Mouse (Mus musculus) heart, adult 2 months (tissue): ENCODE measurements around the gene Psmb6. TPM values are rescaled to one million over a fixed set of nuclear protein-coding genes. Genes with fewer than 3 reads are reported as not detected.
"Not testable (repeated sequence)": the region's sequence is repeated elsewhere in the genome, so short reads cannot be mapped to it uniquely, and the experiment has no call there.

ENCODE experiments used
- DNase-seq, 2 experiments: peaks; one replicate each; pipeline ENCODE4 v3.0.0; 2021
- H3K27ac ChIP-seq: fragments of 200-600 bp; 2 replicates; pipeline ENCODE4 v1.8.1; 2022
- H3K27me3 ChIP-seq: fragments of 200-500 bp; 2 replicates; pipeline ENCODE4 v1.6.1; 2012; ENCODE audit warnings: mild to moderate bottlenecking, low read length, inconsistent platforms, mixed read lengths; ENCODE audit not compliant: control insufficient read depth, insufficient read depth
- H3K36me3 ChIP-seq: fragments of 200-500 bp; 2 replicates; pipeline ENCODE4 v1.6.1; 2012; ENCODE audit warnings: low read length, inconsistent platforms; ENCODE audit not compliant: control insufficient read depth, insufficient read depth
- H3K4me1 ChIP-seq: fragments of 200-500 bp; 2 replicates; pipeline ENCODE4 v1.6.1; 2011; ENCODE audit warnings: low read length; ENCODE audit not compliant: control insufficient read depth, insufficient read depth
- H3K4me3 ChIP-seq: fragments of 200-600 bp; 2 replicates; pipeline ENCODE4 v1.8.1; 2022
- H3K79me2 ChIP-seq: fragments of 200-500 bp; replicated peaks from 2 replicates; pipeline ENCODE4 v1.6.1; 2012; ENCODE audit warnings: mild to moderate bottlenecking, inconsistent platforms, low read length, moderate library complexity, mixed read lengths; ENCODE audit not compliant: control insufficient read depth, insufficient read depth
- H3K9ac ChIP-seq: fragments of 200-500 bp; 2 replicates; pipeline ENCODE4 v1.6.1; 2012; ENCODE audit warnings: low read depth, mild to moderate bottlenecking, control low read depth, inconsistent platforms, low read length, mixed read lengths
- CTCF ChIP-seq: fragments of 200-600 bp; IDR thresholded peaks from 2 replicates; pipeline ENCODE4 v1.8.1; 2022; ENCODE audit warnings: antibody characterized with exemption, mild to moderate bottlenecking, moderate library complexity
- EP300 ChIP-seq: fragments of 200-500 bp; IDR thresholded peaks from 2 replicates; pipeline ENCODE4 v1.6.1; 2011; ENCODE audit warnings: low read depth, low read length, control low read depth; ENCODE audit not compliant: insufficient read depth
- POLR2A ChIP-seq: fragments of 200-500 bp; IDR thresholded peaks from 2 replicates; pipeline ENCODE4 v1.6.1; 2011; ENCODE audit warnings: mild to moderate bottlenecking, low read depth, low read length, control low read depth; ENCODE audit not compliant: insufficient read depth
- WGBS: fragments of 180-500 bp; shearing (Covaris S2); methylation state at CpG from one replicate; pipeline ENCODE4 v1.1.7; 2018; 5-methylcytosine and 5-hydroxymethylcytosine counted together
- intact Hi-C: fragments of 180-260 bp; cut with DNase I; formaldehyde crosslinking; loops from one replicate; pipeline ENCODE4 v1.15.1; 2025
- polyA plus RNA-seq: library from polyadenylated mRNA; depleted of rRNA; stranded (reverse); fragments of >200 nt; gene quantifications from 2 replicates; pipeline ENCODE4 v1.2.3, GENCODE M21; 2012; rRNA removed
- total RNA-seq, 2 experiments: library from RNA; stranded (reverse); gene quantifications; 2 replicates each; pipeline ENCODE4 v1.2.3; 2021

Gene Psmb6
- total and polyA plus RNA-seq, 3 experiments, result 204 to 296 (median 231) TPM

DNA sequence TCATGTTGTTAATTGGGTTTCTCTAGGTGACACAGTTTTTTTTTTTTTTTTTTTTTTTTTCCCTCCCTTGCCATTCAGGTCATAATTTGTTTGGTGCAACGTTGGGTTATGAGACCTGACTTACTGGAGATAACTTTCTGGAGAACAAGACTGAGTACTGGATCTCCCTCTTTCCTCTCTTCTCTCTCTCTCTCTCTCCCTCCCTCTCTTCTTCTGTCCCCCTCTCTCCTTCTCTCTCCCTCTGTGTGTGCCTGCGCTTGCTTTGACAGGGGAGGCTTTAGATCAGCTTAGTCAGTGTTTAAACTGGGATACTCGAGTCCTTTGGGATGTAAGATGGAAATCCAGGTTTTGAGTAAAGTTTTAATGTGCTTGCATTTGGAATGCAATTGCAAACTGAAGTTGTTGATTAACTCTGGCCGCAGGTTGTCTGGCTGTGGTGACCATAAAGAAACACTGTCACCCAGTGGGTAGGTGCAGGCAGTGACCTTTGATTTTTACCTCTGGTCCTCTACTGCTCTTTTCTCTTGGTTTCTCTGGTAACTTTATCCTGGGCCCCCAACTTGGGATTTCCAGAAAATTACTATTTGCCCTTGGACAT is 39.2 kb downstream of the Psmb6 start:
- Histone ChIP-seq H3K9ac (no peak overlapping the region), H3K36me3 (no peaks in the 10 kb centered on the region), H3K4me3 (no peak overlapping the region; the same call in 1 of the 2 replicates), H3K27me3 (no peaks in the 10 kb centered on the region), H3K4me1 (peaks cover 11% of the 10 kb centered on the region), H3K79me2 (peaks cover 3% of the 10 kb centered on the region), H3K27ac (no peak overlapping the region; the same call in 1 of the 2 replicates)
- DNase-seq, result no peak
- intact Hi-C loops, result loop anchor here (2.0 kb wide), 2 partner anchors 30 to 40 kb away; no protein-coding TSS in a partner anchor
- WGBS, result 52% methylated on average over 4 of the region's 4 CpGs
- no peak for TF ChIP-seq CTCF
- TF ChIP-seq POLR2A, result no peak
- no peak for TF ChIP-seq EP300

DNA sequence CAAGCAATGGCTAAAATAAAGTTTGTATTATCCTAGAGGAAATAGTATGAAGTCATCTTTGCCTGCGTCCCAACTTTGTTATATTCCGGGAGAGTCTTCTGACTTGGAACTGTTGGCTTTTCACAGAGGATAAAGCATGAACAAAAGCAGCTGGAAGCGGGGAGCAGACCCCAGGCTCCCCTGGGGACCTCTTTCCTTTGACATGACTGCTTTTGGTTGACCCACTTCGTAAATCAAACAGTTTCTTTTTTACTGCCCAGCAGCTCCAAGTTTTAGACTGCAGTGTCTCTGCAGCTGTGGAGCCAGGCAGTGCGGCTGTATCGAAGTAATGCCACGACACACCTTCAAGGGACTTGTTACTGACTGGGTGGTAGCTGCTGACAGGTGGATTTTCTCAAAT is 41.4 kb downstream of the Psmb6 start:
- WGBS, result 54% methylated on average over 7 of the region's 7 CpGs
- no peak overlapping the region for H3K9ac ChIP-seq
- intact Hi-C loops, result loop anchor here (1.0 kb wide), 1 partner anchor 14 kb away; no protein-coding TSS in a partner anchor
- H3K79me2 ChIP-seq, result peaks cover 8% of the 10 kb centered on the region
- H3K4me1 ChIP-seq, result peaks cover 11% of the 10 kb centered on the region
- H3K4me3 ChIP-seq, result no peak overlapping the region
- TF ChIP-seq EP300 (no peak), POLR2A (no peak), CTCF (no peak)
- H3K36me3 ChIP-seq, result no peaks in the 10 kb centered on the region
- H3K27ac ChIP-seq, result no peak overlapping the region
- DNase-seq, result no peak
- no peaks in the 10 kb centered on the region for H3K27me3 ChIP-seq

DNA sequence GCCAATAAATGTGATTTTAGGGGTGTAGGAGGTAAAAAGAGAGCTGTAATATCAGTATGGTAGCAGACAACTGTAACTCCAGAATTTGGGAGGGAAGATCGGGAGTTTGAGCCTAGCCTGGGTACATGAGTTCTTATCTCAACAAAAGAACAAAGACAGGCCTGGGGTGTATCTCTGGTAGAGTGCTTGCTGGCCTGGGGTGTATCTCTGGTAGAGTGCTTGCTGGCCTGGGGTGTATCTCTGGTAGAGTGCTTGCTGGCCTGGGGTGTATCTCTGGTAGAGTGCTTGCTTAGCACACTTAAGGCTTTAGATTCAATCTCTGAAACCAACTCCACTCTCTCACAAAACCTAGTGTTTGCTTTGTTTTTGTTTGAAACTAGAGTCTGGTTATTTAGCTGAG is 45.4 kb downstream of the Psmb6 start:
- WGBS, result 100% methylated on average over 1 of the region's 1 CpGs
- H3K4me3 ChIP-seq, H3K4me1 ChIP-seq, DNase-seq, H3K27ac ChIP-seq, H3K27me3 ChIP-seq, H3K36me3 ChIP-seq, intact Hi-C loops, H3K9ac ChIP-seq, H3K79me2 ChIP-seq: not testable (repeated sequence)

DNA sequence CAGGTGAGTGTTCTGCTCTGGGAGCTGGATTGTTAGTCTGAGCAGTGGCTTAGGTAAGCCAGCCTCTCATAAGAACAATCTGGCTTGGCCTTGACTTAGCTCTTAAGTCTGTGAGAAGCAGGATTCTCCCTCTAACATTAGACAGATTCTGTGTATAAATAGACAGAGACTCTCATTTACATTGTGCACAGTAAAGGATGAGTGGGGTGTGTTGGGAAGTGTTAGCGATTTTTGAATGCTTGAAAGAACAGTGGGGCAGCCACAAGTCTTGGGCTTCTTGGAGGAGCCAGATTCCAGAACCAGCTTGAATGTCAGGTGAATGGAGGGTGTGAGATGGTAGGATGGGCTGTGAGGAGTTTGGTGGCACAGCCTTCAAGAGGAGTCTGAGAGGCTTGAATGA is 46.5 kb downstream of the Psmb6 start:
- TF ChIP-seq EP300 (no peak), CTCF (no peak), POLR2A (no peak)
- Histone ChIP-seq H3K79me2 (peaks cover 9% of the 10 kb centered on the region), H3K27ac (no peak overlapping the region), H3K36me3 (no peaks in the 10 kb centered on the region), H3K9ac (no peak overlapping the region), H3K4me3 (no peak overlapping the region), H3K4me1 (peaks cover 5% of the 10 kb centered on the region; the same call in 1 of the 2 replicates), H3K27me3 (no peaks in the 10 kb centered on the region)
- DNase-seq, result no peak
- intact Hi-C loops, result no loop called here
- 88% methylated on average over 1 of the region's 1 CpGs for WGBS

DNA sequence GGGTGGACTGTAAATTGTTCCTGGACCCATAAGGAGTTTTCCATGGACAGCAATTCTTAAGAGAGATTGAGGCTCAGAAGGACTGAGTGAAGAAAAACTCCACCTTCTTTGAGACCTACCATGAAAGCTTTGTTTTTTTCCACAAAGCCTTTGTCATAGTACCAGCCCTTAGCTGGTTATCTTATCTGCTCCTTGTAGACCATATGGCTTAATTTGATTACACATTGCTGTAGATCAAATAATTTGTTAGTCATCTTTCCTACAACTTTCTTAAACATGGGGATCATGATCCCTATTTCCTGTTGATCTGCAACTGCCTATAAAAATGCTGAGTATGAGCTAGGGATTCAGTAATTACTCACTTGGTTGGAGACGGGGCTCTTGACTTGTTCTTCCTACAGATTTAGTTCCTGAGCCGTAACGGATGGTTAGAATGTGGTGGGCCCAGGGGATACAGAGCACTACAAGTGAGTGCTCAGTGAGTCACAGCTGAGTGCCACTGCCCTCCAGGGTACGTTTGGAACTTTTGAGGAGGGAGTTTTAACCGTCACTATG is 47.3 kb downstream of the Psmb6 start:
- intact Hi-C loops, result no loop called here
- no peak for TF ChIP-seq EP300
- no peak for TF ChIP-seq CTCF
- TF ChIP-seq POLR2A, result no peak
- Histone ChIP-seq H3K36me3 (no peaks in the 10 kb centered on the region), H3K4me1 (peaks cover 8% of the 10 kb centered on the region), H3K27ac (no peak overlapping the region), H3K4me3 (no peak overlapping the region), H3K9ac (no peak overlapping the region), H3K79me2 (peaks cover 6% of the 10 kb centered on the region; the same call in 1 of the 2 replicates), H3K27me3 (no peaks in the 10 kb centered on the region)
- WGBS, result 60% methylated on average over 5 of the region's 5 CpGs
- no peak for DNase-seq

DNA sequence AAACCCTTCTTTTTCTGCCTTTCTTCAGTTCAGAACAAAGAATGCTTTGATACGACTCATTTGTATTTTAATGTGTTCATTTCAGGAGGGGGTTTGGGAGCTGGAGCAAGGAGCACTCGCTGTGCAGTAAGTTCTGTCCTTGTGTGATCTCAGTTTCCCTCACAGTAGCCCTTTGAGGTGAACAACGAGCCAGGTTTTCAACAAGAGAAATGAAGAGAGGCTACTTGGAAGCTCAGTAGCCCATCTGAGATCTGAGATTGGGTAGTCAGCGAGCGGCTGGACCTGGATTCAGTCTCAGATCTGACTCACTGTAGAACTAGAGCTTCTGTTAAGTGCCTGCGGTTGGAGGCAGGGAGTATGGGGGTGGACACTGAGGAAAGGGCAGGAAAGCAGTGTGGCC is 48.7 kb downstream of the Psmb6 start:
- no peaks in the 10 kb centered on the region for H3K36me3 ChIP-seq
- H3K4me3 ChIP-seq, result no peak overlapping the region
- WGBS, result 85% methylated on average over 6 of the region's 6 CpGs
- intact Hi-C loops, result no loop called here
- H3K79me2 ChIP-seq, result peaks cover 6% of the 10 kb centered on the region; the same call in 1 of the 2 replicates
- peaks cover 7% of the 10 kb centered on the region for H3K4me1 ChIP-seq
- no peak for DNase-seq
- no peak overlapping the region for H3K27ac ChIP-seq
- no peak overlapping the region for H3K9ac ChIP-seq
- TF ChIP-seq EP300 (no peak), CTCF (no peak), POLR2A (no peak)
- no peaks in the 10 kb centered on the region for H3K27me3 ChIP-seq

DNA sequence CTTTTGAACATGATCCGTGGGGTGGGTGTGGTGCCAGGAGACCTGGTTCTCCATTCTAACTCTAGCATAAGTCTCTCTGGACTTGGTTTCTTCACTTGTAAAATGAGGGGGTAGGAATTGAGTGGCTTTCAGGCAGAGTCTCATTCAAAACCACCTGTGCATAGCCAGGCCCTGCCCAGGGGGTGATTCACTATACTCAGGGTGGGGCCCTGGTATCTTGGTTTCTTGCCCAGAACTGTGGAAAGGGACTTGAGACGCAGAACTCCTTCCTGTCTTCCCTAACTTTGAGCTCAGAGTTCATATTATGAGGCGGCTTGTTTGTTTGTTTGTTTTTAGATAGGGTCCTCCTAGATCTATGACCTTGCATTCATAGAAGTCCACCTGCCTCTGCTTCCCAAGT is 52.0 kb downstream of the Psmb6 start:
- WGBS, result 53% methylated on average over 3 of the region's 3 CpGs
- H3K4me3 ChIP-seq, result no peak overlapping the region
- DNase-seq, result no peak
- H3K27me3 ChIP-seq, result no peaks in the 10 kb centered on the region
- no peak overlapping the region for H3K9ac ChIP-seq
- H3K27ac ChIP-seq, result no peak overlapping the region
- H3K79me2 ChIP-seq, result peaks cover 4% of the 10 kb centered on the region; the same call in 1 of the 2 replicates
- TF ChIP-seq EP300, result no peak
- intact Hi-C loops, result no loop called here
- peaks cover 23% of the 10 kb centered on the region for H3K4me1 ChIP-seq
- no peaks in the 10 kb centered on the region; the same call in 1 of the 2 replicates for H3K36me3 ChIP-seq

Other genes starting within 250 kb of the Psmb6 start
- under 1 TPM in 1 of 2 experiments, not detected in 1; 0.16 TPM for gene Alox12e, start 202.7 kb upstream of the Psmb6 start, total RNA-seq
- gene Alox12e, start 202.7 kb upstream of the Psmb6 start, polyA plus RNA-seq, result 0.10 TPM in 1 of 2 replicates, not detected in the other
- gene Alox15, start 173.3 kb upstream of the Psmb6 start, total RNA-seq, result 10 to 100 TPM in 1 of 2 experiments, 1 to 10 TPM in 1; 5.5 to 13.7 TPM
- 1.5 and 2.9 TPM in 2 replicates for gene Alox15, start 173.3 kb upstream of the Psmb6 start, polyA plus RNA-seq
- gene Pelp1, start 115.3 kb upstream of the Psmb6 start, total RNA-seq, result 10 to 100 TPM; 17.0 to 20.7 TPM
- 12.4 and 13.0 TPM in 2 replicates for gene Pelp1, start 115.3 kb upstream of the Psmb6 start, polyA plus RNA-seq
- gene Arrb2, start 92.7 kb upstream of the Psmb6 start, total RNA-seq, result 10 to 100 TPM; 10.2 to 10.8 TPM
- 23.6 and 27.6 TPM in 2 replicates for gene Arrb2, start 92.7 kb upstream of the Psmb6 start, polyA plus RNA-seq
- 1 to 10 TPM; 6.6 to 6.7 TPM for gene Med11, start 73.4 kb upstream of the Psmb6 start, total RNA-seq
- 7.8 and 9.7 TPM in 2 replicates for gene Med11, start 73.4 kb upstream of the Psmb6 start, polyA plus RNA-seq
- 1 to 10 TPM; 1.3 to 2.9 TPM for gene Zmynd15, start 65.9 kb upstream of the Psmb6 start, total RNA-seq
- 3.2 and 3.8 TPM in 2 replicates for gene Zmynd15, start 65.9 kb upstream of the Psmb6 start, polyA plus RNA-seq
- gene Cxcl16, start 65.4 kb upstream of the Psmb6 start, total RNA-seq, result 1 to 10 TPM; 7.9 to 8.8 TPM
- 17.6 and 20.6 TPM in 2 replicates for gene Cxcl16, start 65.4 kb upstream of the Psmb6 start, polyA plus RNA-seq
- 1 to 10 TPM; 1.2 to 1.3 TPM for gene Tm4sf5, start 20.1 kb upstream of the Psmb6 start, total RNA-seq
- 1.5 and 2.1 TPM in 2 replicates for gene Tm4sf5, start 20.1 kb upstream of the Psmb6 start, polyA plus RNA-seq
- not detected for gene Vmo1, start 10.8 kb upstream of the Psmb6 start, total RNA-seq
- gene Vmo1, start 10.8 kb upstream of the Psmb6 start, polyA plus RNA-seq, result not detected in 2 replicates
- not detected for gene Gltpd2, start 6.2 kb upstream of the Psmb6 start, total RNA-seq
- gene Gltpd2, start 6.2 kb upstream of the Psmb6 start, polyA plus RNA-seq, result not detected in 2 replicates
- gene Gm40193, start 7.6 kb downstream of the Psmb6 start, total RNA-seq, result not detected
- gene Gm40193, start 7.6 kb downstream of the Psmb6 start, polyA plus RNA-seq, result not detected in 2 replicates
- gene Pld2, start 14.7 kb downstream of the Psmb6 start, total RNA-seq, result 1 to 10 TPM; 4.3 to 5.8 TPM
- 15.1 and 21.0 TPM in 2 replicates for gene Pld2, start 14.7 kb downstream of the Psmb6 start, polyA plus RNA-seq
- gene Mink1, start 37.5 kb downstream of the Psmb6 start, total RNA-seq, result 10 to 100 TPM; 41.3 to 46.8 TPM
- gene Mink1, start 37.5 kb downstream of the Psmb6 start, polyA plus RNA-seq, result 40.8 and 49.6 TPM in 2 replicates
- gene 4930544D05Rik, start 90.5 kb downstream of the Psmb6 start, total RNA-seq, result not detected
- 0.31 TPM in 1 of 2 replicates, not detected in the other for gene 4930544D05Rik, start 90.5 kb downstream of the Psmb6 start, polyA plus RNA-seq
- not detected for gene Chrne, start 93.8 kb downstream of the Psmb6 start, total RNA-seq
- gene Chrne, start 93.8 kb downstream of the Psmb6 start, polyA plus RNA-seq, result not detected in 2 replicates
- under 1 TPM; 0.34 to 0.98 TPM for gene Gp1ba, start 113.8 kb downstream of the Psmb6 start, total RNA-seq
- 0.29 and 0.59 TPM in 2 replicates for gene Gp1ba, start 113.8 kb downstream of the Psmb6 start, polyA plus RNA-seq
- 10 to 100 TPM; 50.8 to 58.7 TPM for gene Rnf167, start 121.9 kb downstream of the Psmb6 start, total RNA-seq
- 65.0 and 80.9 TPM in 2 replicates for gene Rnf167, start 121.9 kb downstream of the Psmb6 start, polyA plus RNA-seq
- gene Slc25a11, start 122.1 kb downstream of the Psmb6 start, total RNA-seq, result 100 to 1,000 TPM; 532 to 626 TPM
- 632 and 932 TPM in 2 replicates for gene Slc25a11, start 122.1 kb downstream of the Psmb6 start, polyA plus RNA-seq
- 100 to 1,000 TPM; 270 to 280 TPM for gene Pfn1, start 129.3 kb downstream of the Psmb6 start, total RNA-seq
- 439 and 479 TPM in 2 replicates for gene Pfn1, start 129.3 kb downstream of the Psmb6 start, polyA plus RNA-seq
- gene Eno3, start 131.8 kb downstream of the Psmb6 start, total RNA-seq, result 1,000 to 10,000 TPM; 1,523 to 1,659 TPM
- gene Eno3, start 131.8 kb downstream of the Psmb6 start, polyA plus RNA-seq, result 1,222 and 1,919 TPM in 2 replicates
- 10 to 100 TPM; 82.8 to 99.4 TPM for gene Spag7, start 144.0 kb downstream of the Psmb6 start, total RNA-seq
- 72.9 and 87.8 TPM in 2 replicates for gene Spag7, start 144.0 kb downstream of the Psmb6 start, polyA plus RNA-seq
- 10 to 100 TPM; 37.8 to 37.9 TPM for gene Camta2, start 162.7 kb downstream of the Psmb6 start, total RNA-seq
- 27.6 and 32.5 TPM in 2 replicates for gene Camta2, start 162.7 kb downstream of the Psmb6 start, polyA plus RNA-seq
- 1 to 10 TPM; 6.3 to 6.9 TPM for gene Inca1, start 174.8 kb downstream of the Psmb6 start, total RNA-seq
- 4.6 and 5.4 TPM in 2 replicates for gene Inca1, start 174.8 kb downstream of the Psmb6 start, polyA plus RNA-seq
- gene Kif1c, start 175.2 kb downstream of the Psmb6 start, total RNA-seq, result 100 to 1,000 TPM; 477 to 524 TPM
- 153 and 228 TPM in 2 replicates for gene Kif1c, start 175.2 kb downstream of the Psmb6 start, polyA plus RNA-seq
- gene Zfp3, start 238.8 kb downstream of the Psmb6 start, total RNA-seq, result 1 to 10 TPM; 7.5 to 8.5 TPM
- 1.5 and 3.5 TPM in 2 replicates for gene Zfp3, start 238.8 kb downstream of the Psmb6 start, polyA plus RNA-seq